Mouse (Mus musculus) mouse embryonic stem cell (cell line): ENCODE measurements around the gene Camk2n2.
"Not testable (repeated sequence)": the region's sequence is repeated elsewhere in the genome, so short reads cannot be mapped to it uniquely, and the experiment has no call there.

Source experiments
- in situ Hi-C, 2 experiments: fragments of 300-500 bp; cut with MboI; formaldehyde crosslinking; loops; 1 replicate in 1 of 2; 3 replicates in 1 of 2; pipeline ENCODE4 v1.14.3; 2019 to 2020; ENCODE audit warnings: low sequenced_read_pairs in 2 of 2, low pct_unique_long_range_greater_than_20kb in 1 of 2, mixed read lengths in 1 of 2; ENCODE audit not compliant: unreplicated experiment in 1 of 2

The Camk2n2 gene

DNA sequence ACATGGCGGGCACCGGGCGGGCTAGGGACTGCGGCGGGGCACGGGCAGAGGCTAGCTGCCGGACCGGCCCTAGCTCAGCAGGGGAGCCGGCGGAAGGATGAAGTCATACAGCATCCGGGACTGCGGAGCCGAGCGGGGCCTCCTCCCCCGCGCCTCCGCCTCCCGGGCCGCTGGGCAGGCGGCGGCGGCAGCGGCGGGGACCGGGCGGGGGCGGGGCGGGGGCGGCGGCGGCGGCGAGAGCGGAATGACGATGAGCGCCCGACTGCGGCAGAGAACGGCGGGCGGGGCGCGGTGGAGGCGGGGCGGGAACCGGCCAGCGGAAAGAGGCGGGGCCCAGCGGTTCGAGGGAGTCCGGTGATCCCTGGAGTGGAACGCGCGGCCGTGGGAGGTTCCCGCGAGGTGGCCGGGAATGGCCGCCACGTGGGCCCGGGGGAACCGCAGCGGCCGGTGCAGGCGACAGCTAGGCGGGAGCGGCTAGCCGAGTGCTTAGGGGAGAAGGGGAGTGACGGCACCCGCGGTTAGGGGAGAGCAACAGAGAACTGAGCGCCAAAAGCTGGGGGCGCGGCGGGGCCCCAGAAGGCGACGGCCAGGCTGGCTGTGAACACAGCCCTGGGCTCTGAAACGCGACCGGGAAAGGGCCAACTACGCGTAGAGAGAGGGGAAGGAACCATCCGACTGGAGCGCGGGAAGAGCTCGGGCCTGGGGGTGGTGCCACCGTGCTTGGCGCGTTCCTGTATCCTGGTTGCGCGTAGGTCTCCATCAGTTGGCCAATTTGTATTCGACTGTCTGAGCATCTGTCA lies at the start of gene Camk2n2:
TSS of gene Camk2n2 (minus strand) at position 97 of the 800 bp plus-strand sequence.
- in situ Hi-C loops: no loop called here

DNA sequence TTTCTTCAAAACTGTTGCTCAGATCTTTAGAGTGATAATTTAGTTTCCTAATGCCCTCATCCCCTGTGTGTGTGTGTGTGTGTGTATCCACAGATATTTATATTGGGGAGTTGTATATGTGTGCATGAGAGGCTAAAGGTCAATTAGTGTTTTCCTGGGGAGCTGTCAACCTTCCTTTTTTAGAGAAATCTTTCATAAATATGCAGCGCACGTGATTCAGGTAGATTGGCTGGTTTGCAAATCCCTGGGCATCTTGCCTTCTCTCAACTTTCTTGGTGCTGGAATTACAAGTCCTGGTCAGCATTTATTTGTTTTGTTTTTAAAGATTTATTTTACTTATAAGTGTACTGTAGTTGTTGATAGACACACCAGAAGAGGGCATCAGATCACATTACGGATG lies 49.2 kb upstream of the Camk2n2 start:
- in situ Hi-C loops: no loop called here

DNA sequence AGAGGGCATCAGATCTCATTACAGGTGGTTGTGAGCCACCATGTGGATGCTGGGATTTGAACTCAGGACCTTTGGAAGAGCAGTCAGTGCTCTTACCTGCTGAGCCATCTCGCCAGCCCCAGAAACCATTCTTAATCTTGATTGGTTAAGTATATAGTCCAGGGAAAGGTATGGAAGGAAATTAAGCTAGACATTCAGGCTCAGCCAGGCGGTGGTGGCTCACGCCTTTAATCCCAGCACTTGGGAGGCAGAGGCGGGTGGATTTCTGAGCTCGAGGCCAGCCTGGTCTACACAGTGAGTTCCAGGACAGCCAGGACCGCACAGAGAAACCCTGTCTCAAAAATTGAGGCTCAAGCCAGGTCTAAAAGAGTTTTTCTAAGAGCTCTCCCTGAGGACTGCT lies 46.9 kb upstream of the Camk2n2 start, which contains the start of gene Eif4g1:
TSS of gene Eif4g1 (plus strand) at position 301 of the 400 bp plus-strand sequence.
- in situ Hi-C loops: not testable (repeated sequence)

DNA sequence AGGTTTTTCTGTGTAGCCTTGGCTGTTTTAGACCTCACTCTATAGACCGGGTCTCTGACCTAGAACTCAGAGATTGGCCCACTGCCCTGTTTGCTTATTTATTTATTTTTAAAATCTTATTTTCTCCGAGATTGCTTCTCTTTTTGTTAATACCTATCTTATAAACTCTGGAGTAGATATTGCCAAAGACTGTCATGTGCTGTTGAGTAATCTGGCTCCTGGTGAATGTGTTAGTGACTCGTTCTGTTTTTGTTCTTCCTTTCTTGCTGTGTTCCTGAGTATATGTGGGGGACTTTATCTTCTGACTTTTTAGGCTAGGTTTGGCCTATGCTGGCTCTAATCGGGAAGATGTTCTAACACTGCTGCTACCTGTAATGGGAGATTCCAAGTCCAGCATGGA lies 36.6 kb upstream of the Camk2n2 start:
- in situ Hi-C loops: no loop called here

DNA sequence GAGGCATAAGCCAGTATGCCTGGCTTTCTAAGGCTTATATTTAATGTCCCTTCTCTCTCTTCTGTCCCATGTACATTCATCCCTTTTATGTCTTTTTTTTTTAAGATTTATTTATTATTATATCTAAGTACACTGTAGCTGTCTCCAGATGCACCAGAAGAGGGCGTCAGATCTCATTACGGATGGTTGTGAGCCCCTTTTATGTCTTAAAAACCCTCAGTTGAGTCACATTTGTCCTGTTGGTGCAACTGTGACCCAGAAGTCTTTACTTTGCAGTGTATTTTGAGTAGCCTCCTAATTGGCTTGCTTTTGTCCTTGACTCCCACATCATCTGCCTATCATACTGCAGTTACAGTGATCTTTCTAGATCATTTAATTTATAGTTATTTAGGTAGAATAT lies 32.2 kb upstream of the Camk2n2 start:
- in situ Hi-C loops: no loop called here

DNA sequence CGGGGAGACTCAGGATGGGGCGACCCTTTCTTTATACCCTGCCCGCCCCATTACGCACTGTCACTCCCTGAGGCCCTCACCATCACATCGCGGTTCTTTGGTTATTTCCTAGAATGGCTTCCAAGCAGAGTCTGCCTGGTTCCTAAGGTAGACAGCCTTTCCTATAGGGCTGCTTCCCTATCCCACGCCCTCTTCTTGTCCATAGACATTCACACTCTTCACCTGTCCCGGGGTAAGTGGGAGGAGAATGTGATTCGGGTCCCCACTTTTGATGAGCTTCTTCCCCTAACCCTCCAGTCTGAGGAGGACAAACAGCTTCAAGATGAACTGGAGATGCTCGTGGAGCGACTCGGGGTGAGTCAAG lies 30.8 kb upstream of the Camk2n2 start:
- in situ Hi-C loops: no loop called here

DNA sequence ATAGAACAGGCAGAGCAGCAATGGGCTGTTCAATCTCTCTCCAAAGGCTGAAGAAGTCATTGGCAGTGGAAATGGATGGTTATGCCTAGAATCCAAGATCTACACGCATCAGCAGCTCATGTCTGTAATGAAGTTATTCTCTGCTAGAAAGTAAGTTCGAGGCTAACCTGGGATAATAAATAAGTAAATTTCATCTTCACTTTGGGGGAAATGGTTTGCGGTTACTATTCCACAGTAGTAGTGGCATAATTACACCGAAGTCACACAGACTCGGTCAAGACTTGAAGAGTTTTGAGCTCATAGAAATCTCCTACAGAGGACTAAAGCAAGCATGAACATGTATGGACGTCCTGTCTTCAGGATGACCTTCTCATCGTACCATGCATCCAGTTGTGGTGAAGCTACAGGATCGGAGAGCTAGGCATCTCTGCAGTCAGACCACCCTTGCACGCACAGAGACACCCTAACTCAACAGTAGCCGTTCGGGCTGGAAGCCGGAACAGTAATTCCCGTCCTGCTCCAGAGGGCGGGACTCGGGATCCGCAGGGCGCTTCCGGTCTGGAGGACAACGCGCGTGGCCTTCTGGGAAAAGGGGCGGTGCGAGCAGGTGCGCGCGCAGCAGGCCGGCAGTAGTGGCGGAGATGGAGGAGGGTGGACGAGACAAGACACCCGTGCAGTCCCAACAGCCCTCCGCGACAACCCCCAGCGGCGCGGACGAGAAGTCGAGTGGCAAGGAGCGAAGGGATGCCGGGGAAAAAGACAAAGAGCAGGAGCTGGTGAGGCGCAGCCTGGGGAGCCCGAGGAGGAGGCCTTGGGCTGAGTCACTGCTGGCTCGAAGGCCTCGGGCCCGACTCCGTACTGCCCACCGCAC lies 30.2 kb upstream of the Camk2n2 start, which contains the start of gene Psmd2:
TSS of gene Psmd2 (plus strand) at position 577 of the 871 bp plus-strand sequence.
- in situ Hi-C loops: no loop called here

DNA sequence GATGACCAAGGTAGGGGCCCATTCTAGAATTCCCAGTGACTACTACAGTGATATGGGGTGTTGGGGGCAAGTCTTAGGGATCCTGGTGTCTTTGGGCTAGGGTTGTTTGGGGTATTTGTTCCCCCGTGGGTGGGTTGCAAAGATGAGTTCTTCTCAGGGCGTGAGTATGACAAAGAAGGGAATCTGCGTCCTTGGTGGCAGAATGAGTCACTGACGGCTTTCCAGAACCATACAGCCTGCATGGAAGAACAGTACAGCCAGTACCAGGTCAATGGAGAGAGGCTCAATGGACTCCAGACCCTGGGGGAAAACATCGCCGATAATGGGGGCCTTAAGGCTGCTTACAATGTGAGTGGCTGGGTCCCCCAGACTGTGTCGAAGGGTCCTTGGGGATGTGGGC lies 22.8 kb upstream of the Camk2n2 start:
- in situ Hi-C loops: loop anchor here in 1 of 2 experiments (10.0 kb wide), 1 partner anchor 139 kb away; no protein-coding TSS in a partner anchor

DNA sequence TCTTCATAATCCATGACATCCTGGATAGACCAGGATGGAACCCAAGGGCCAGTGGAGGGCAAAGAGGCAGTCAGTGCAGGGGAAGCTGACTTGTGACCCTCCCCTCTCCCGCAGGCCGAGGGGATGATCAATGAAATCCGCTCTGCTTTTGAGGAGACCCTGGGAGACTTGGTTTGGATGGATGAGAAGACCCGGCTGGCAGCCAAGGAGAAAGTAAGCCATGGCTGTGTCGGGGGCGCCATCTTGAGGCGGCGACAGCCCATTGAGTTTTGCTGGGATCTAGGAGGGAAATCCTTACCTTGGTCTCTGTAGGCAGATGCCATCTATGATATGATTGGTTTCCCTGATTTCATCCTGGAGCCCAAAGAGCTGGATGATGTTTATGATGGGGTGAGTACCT lies 21.1 kb upstream of the Camk2n2 start:
- in situ Hi-C loops: loop anchor here in 1 of 2 experiments (10.0 kb wide), 1 partner anchor 137 kb away; no protein-coding TSS in a partner anchor

DNA sequence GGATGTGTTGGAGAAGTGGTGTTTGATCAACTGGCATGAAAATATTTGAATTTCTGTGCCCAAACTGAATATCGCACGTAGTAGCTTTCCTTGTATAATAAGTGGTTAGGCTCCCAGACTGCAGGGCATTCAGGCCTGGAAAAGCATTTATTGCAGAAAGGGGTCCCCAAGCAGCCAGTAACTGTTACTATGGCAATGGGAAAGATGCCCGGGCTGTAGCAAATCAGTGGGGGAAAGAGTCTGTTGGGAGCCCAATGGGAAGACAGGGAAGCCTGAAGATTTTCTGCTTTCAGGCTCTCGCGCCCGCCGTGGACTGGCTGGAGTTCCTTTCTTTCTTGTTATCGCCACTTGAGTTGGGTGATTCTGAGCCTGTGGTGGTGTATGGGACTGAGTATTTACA lies 17.3 kb upstream of the Camk2n2 start:
- in situ Hi-C loops: no loop called here

DNA sequence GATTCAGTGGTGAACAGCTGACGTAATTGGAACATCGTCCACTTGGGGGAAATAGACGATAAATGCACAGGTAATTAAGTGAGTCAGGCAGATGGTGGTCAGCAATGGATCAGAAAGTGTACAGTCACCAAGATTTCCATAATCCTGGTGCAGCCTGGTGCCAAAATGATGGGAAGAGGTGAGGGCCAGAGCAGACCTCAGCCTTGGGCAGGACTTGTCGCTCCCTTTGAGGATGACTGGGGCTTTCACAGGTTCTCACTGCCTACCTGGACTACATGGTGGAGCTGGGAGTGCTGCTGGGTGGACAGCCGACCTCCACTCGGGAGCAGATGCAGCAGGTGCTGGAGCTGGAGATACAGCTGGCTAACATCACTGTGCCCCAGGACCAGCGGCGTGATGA lies 16.3 kb upstream of the Camk2n2 start:
- in situ Hi-C loops: no loop called here

DNA sequence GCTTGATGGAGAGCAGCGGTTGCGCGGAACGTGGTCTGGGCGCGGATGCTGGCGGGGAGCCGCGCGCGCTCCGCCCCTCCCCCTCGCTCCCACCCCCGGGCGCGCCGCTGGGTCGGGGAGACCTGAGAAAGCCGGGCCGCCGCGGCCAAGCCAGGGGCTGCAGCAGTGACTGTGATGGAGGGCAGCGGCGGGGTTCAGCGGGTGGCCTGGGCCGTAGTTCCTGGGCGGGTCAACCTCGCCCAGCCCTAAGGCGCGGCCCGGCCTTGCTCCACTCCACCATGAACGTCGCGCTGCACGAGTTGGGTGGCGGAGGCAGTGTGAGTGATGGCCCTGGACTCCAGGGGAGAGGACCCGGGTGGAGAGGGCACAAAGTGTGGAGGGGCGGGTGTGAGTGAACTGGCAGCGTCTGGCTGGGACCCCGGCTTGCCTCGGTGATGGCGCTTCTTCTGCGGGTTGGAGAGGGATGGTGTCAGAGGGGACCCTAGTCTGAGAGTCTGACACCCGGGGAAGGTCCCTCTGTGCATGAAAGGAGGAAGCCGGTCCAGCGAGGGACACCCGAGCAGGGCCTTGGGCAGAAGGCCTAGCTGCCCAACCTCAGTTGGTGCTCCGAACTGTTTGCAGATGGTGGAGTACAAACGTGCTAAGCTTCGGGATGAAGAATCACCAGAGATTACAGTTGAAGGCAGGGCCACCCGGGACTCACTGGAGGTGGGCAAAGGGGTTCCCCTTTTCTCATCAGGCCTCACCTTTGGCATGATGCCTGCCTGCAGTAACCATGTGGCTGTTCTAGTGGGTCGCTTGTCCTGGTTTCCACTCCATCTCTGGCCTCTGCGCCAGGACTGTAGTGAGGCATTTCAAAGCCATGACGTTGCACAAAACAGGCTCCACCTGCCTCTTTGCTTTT lies 8.9 kb upstream of the Camk2n2 start, which contains the start of gene Ece2:
TSS of gene Ece2 (plus strand) at position 98 of the 904 bp plus-strand sequence.
- in situ Hi-C loops: no loop called here

DNA sequence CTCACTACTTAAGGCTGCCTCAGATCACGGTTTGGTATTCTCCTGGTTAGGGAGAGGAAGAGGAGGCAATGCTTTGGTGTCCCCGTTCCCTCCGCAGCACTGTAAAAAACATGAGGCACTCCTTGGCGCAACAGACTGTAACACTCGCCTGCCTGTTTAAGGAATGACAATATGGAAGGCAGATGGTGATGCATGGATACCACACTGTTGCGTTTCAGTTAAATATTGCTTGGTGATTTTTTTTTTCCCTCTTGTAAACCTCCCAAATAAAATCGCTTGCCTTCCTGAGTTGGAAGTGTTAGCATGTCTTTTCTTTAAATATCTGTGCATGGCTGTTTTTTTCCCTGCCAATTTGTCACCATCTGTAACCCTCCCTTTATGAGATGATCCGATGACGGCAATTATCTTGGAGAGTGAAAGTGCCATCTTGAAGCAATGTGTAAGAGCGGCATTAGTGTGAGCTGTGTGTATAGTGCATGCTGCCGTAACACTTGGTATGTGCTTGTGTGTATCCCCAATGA lies 7.8 kb upstream of the Camk2n2 start:
- in situ Hi-C loops: no loop called here

DNA sequence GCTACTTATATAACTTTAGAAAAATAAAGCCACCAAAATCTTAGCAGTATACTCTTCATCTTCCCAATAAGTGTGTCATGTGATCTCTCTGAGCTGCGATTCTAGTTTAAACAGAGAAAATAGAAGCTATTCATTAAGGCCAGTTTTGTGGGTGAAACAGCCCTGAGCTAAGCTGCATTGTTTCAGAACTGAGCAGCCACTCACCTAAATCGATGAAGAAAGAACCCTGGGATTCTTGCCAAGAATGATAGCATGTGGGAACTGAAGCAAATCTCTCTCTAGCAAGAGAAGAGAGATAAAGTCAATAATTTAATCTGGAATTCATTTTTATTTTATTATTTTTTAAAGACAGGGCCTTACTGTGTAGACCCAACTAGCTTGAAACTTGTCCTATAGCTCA lies 2.1 kb upstream of the Camk2n2 start:
- in situ Hi-C loops: no loop called here

DNA sequence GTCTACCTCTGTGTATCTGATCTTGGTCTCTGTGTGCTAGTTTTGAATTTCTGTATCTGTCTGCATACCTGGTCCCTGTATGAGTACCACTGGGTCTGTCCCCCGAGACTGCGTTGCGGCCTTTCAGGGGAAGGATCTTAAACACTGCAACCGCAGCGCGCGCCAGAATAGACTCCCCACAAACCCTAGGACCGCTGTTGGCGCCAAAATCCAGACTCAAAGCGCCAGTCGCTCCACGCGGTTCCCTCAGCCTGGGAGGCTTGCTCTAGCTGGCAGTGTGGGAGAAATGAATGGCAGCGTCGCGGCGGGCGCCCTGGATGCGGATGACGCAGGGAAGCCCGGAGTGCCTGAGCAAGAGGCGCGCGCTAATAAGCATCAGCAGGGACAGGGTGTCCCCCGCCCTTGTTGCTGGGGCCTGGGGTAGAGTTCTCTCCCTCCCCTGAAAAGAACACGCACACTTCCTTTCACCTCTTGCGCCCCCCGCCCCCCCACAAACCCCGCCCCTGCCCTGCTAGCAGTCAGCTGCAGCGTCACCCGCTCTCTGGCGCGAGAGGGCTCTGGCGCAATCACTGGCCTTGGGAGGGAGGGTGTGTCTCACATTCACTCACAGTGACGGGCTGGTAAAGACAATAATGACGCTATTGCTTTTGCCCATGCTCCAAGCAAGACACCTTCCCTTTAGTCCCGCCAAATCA lies 1.1 kb upstream of the Camk2n2 start:
- in situ Hi-C loops: no loop called here

DNA sequence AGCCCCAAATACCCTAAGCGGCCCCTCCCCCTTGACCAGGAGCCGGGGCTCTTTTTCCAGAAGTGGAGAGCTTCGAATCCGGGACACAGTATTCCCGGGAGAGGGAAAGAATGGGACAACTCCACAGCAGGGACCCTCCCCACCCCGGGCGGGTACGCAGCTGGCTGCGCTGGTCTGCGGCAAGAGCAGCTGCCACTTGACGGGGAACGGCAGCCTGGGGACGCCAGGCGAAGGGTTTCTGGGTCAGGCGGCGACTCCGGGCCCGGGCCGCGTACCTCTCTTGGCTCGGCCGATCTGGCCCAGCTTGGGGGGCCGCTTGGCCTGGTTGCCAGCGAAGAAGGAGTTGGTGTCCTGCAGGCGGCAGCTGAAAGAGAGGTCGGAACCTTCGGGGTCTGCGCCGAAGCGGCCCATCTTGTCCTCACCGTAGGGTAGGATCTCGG lies 316 bp downstream of the Camk2n2 start:
- in situ Hi-C loops: no loop called here

DNA sequence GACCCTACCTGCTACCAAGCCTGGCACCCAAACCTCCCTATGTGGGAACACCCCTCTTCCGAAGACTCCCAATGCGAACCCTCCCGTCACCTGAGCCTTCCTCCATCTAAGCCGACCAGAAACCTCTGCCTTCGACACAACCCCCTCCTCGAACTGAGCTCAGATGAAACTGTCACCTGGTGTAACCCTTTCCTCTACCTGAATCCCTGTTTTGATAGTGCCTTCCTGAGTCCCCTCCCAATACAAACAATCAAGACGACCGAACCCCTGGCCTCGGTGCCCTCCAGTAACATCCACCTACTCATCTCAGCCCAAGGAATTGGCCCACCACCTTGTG lies 720 bp downstream of the Camk2n2 start:
- in situ Hi-C loops: no loop called here
